Mouse (Mus musculus) olfactory bulb, adult 2 months (tissue): Measurements from ENCODE around the gene Rsph1.

Experiments
- CTCF ChIP-seq: fragments of 200-500 bp; IDR thresholded peaks from 2 replicates; pipeline ENCODE4 v1.5.1; 2012; ENCODE audit warnings: low read depth, mild to moderate bottlenecking, low read length, moderate library complexity; ENCODE audit not compliant: insufficient read depth
- POLR2A ChIP-seq: fragments of 200-500 bp; IDR thresholded peaks from 2 replicates; pipeline ENCODE4 v1.6.1; 2012; ENCODE audit warnings: mild to moderate bottlenecking, low read depth, low read length, moderate library complexity; ENCODE audit not compliant: insufficient read depth

- TF ChIP-seq POLR2A (no peak), CTCF (no peak)
Observed at GRCm38 (mm10) chr17:31285867-31286266, 8.7 kb upstream of the Rsph1 start.
